Mouse (Mus musculus): Measurements from ENCODE around the gene Sirt6. TPM values are rescaled to one million over a fixed set of nuclear protein-coding genes. Genes with fewer than 3 reads are reported as not detected.
"Not testable (repeated sequence)": the region's sequence is repeated elsewhere in the genome, so short reads cannot be mapped to it uniquely, and the experiment has no call there.

Sirt6 gene
- polyA plus RNA-seq (2016; fragmentation: Nextera tagmentation; extraction: Ambion mirVana) = 53.3 and 58.5 TPM in 2 replicates

- Histone ChIP-seq H3K4me3 (peak within 1 kb of the TSS; percentile 80), H3K36me3 (peaks cover 42% of the 10 kb centered on the region), H3K27ac (peak within 1 kb of the TSS; percentile 94), H3K4me1 (peaks cover 28% of the 10 kb centered on the region), H3K27me3 (ENCODE audit: low read depth, poor library complexity, severe bottlenecking) (no peaks in the 10 kb centered on the region), H3K9me3 (replicated peaks) (no peaks in the 10 kb centered on the region)
- WGBS = 5% methylated on average over 40 of the region's 40 CpGs
- peak; percentile 97 for DNase-seq (ENCODE audit: low spot score)
Measured at GRCm38 (mm10) chr10:81626994-81627835, at the start of gene Sirt6. Gene Sirt6 (minus strand): TSS chr10:81627797.

- no peaks in the 10 kb centered on the region for H3K27me3 ChIP-seq (ENCODE audit: low read depth, poor library complexity, severe bottlenecking)
- peaks cover 10% of the 10 kb centered on the region for H3K9me3 ChIP-seq (replicated peaks)
- H3K4me1 ChIP-seq = no peaks in the 10 kb centered on the region
- peaks cover 64% of the 10 kb centered on the region for H3K36me3 ChIP-seq
- WGBS = 100% methylated on average over 2 of the region's 2 CpGs
- no peak overlapping the region for H3K27ac ChIP-seq
- no peak overlapping the region for H3K4me3 ChIP-seq
- DNase-seq (ENCODE audit: low spot score) = no peak
Measured at GRCm38 (mm10) chr10:81656174-81656573, 28.6 kb upstream of the Sirt6 start.

- H3K9me3 ChIP-seq (replicated peaks) = peaks cover 10% of the 10 kb centered on the region
- DNase-seq (ENCODE audit: low spot score) = no peak
- H3K4me3 ChIP-seq = no peak overlapping the region
- peaks cover 72% of the 10 kb centered on the region for H3K36me3 ChIP-seq
- no peak overlapping the region for H3K27ac ChIP-seq
- H3K4me1 ChIP-seq = no peaks in the 10 kb centered on the region
- WGBS = 94% methylated on average over 10 of the region's 10 CpGs
- no peaks in the 10 kb centered on the region for H3K27me3 ChIP-seq (ENCODE audit: low read depth, poor library complexity, severe bottlenecking)
Measured at GRCm38 (mm10) chr10:81655178-81655577, 27.6 kb upstream of the Sirt6 start.

DNA sequence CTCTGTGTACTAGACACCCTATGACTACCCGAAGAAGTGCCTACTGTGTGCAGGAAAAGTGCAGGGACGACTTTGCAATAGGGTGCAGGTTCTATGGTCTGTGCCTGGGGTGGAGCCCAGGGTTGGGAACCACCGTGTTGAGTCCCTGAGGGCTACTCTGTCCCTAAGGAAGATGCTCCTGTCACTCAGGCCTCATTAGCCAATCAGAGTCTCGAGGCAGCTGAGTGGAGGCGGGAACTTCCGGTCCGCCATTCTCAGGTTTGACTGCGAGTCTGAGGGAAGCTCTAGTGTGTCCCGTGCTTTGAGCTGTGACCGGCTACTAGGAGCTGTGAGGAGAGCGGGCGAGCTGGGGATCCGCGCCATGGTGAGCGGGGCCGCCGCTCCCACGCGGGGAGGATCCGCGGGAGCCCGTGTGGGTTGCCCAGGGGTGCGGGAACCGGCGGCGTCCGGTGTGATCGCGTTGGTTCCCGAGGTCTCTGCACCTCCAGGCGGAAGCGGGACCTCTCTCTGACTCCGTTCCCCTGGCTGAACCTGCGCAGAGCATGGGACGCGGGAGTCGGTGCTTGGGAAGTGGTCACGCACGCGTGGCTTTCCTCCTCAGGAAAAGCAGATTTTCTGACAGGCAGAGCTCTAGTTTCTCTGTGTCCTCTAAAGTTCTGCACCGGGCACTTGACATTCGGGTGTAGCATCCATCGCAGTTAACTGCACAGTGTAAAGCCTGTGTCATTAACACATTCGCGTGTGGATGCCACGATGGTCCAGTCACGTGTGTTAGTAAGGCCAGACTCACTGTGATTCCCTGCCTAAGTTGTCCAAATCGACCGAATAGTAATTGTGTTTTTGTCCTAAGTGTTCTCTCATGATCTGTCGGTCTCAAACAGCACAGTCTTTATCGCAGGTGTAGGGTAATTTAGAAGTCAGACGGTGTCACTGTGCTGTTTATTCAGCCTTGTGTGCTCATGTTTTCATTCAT, 21.5 kb upstream of the Sirt6 start, which contains the start of gene Gm10778:
TSS of gene Gm10778 (plus strand) at position 257 of the 973 bp plus-strand sequence.
- Histone ChIP-seq H3K36me3 (peaks cover 32% of the 10 kb centered on the region), H3K4me3 (peak within 1 kb of the TSS; percentile 62), H3K27ac (peak within 1 kb of the TSS; percentile 86), H3K4me1 (peaks cover 11% of the 10 kb centered on the region)
- DNase-seq (ENCODE audit: low spot score) = peak; percentile 92
- not testable (repeated sequence) for H3K27me3 ChIP-seq (ENCODE audit: low read depth, poor library complexity, severe bottlenecking); H3K9me3 ChIP-seq (replicated peaks)
- 5% methylated on average over 30 of the region's 52 CpGs for WGBS

DNA sequence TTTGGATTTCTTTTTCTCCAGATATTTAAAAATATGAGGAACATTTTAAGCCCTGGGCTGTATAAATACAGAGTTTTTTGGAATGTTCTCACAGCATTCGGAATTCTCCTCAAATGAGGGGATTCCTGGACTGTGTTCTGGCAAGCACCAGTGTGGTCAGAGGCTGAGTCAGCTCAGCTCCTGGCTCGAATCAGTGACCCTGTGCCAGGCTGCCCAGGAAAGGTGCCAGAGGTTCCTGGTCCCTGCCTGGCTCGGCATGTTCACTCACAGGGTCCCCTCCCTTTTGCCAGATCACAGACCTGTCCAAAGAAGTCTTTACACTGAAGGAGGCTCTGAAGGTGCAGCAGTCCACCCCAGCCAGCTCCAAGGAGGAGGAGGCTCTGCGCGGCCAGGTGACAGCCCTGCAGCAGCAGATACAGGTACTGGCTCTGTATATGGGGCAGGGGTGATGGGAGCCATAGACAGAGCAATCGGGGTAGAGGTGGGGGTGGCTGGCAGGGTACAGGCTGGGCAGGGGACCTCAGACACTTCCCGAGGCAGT, 18.5 kb upstream of the Sirt6 start:
- WGBS = 77% methylated on average over 7 of the region's 7 CpGs
- peaks cover 10% of the 10 kb centered on the region for H3K36me3 ChIP-seq
- H3K4me1 ChIP-seq = peaks cover 32% of the 10 kb centered on the region
- no peaks in the 10 kb centered on the region for H3K27me3 ChIP-seq (ENCODE audit: low read depth, poor library complexity, severe bottlenecking)
- no peak for DNase-seq (ENCODE audit: low spot score)
- H3K4me3 ChIP-seq = no peak overlapping the region
- H3K9me3 ChIP-seq (replicated peaks) = no peaks in the 10 kb centered on the region
- no peak overlapping the region for H3K27ac ChIP-seq

DNA sequence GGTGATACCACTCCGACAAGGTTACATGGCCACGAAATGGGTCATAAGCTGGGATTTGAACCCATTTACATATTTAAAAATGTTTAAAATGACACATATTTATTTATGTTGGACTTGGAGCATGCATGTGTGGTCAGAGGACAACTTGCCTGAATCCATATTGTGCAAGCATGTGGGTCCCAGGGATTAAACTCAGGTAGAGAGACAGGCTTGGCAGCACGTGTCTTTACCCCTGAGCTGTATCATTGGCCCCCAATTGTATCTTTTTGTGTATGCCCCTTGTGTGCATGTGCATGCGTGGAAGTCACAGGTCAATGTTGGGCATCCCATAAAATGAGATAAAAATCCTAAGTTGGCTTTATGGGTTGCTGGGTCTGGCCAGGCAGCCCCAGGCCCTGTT, 17.8 kb upstream of the Sirt6 start:
- Histone ChIP-seq H3K36me3 (peaks cover 3% of the 10 kb centered on the region; the same call in 1 of the 2 replicates), H3K27ac (no peak overlapping the region), H3K9me3 (replicated peaks) (no peaks in the 10 kb centered on the region), H3K4me3 (no peak overlapping the region), H3K27me3 (ENCODE audit: low read depth, poor library complexity, severe bottlenecking) (no peaks in the 10 kb centered on the region), H3K4me1 (peaks cover 35% of the 10 kb centered on the region)
- DNase-seq (ENCODE audit: low spot score) = no peak
- WGBS = 91% methylated on average over 4 of the region's 4 CpGs

- peaks cover 35% of the 10 kb centered on the region for H3K4me1 ChIP-seq
- no peaks in the 10 kb centered on the region for H3K9me3 ChIP-seq (replicated peaks)
- DNase-seq (ENCODE audit: low spot score) = no peak
- no peaks in the 10 kb centered on the region for H3K27me3 ChIP-seq (ENCODE audit: low read depth, poor library complexity, severe bottlenecking)
- H3K36me3 ChIP-seq = no peaks in the 10 kb centered on the region
- H3K4me3 ChIP-seq = peak overlapping the region; percentile 66; the same call in 1 of the 2 replicates
- WGBS = 91% methylated on average over 18 of the region's 18 CpGs
- no peak overlapping the region for H3K27ac ChIP-seq
Measured at GRCm38 (mm10) chr10:81644716-81645115, 17.1 kb upstream of the Sirt6 start.

GRCm38 (mm10) chr10:81644162-81644561, 16.6 kb upstream of the Sirt6 start:
- no peak for DNase-seq (ENCODE audit: low spot score)
- peak overlapping the region; percentile 66 for H3K4me3 ChIP-seq
- peak overlapping the region; percentile 94 for H3K27ac ChIP-seq
- peaks cover 33% of the 10 kb centered on the region for H3K4me1 ChIP-seq
- H3K27me3 ChIP-seq (ENCODE audit: low read depth, poor library complexity, severe bottlenecking) = no peaks in the 10 kb centered on the region
- no peaks in the 10 kb centered on the region for H3K9me3 ChIP-seq (replicated peaks)
- WGBS = 72% methylated on average over 2 of the region's 2 CpGs
- no peaks in the 10 kb centered on the region for H3K36me3 ChIP-seq

- peak; percentile 97 for DNase-seq (ENCODE audit: low spot score)
- Histone ChIP-seq H3K9me3 (replicated peaks) (no peaks in the 10 kb centered on the region), H3K27me3 (ENCODE audit: low read depth, poor library complexity, severe bottlenecking) (no peaks in the 10 kb centered on the region), H3K27ac (peak overlapping the region; percentile 94), H3K36me3 (no peaks in the 10 kb centered on the region), H3K4me1 (peaks cover 33% of the 10 kb centered on the region), H3K4me3 (peak overlapping the region; percentile 66)
- under 1% methylated on average over 75 of the region's 75 CpGs for WGBS
Measured at GRCm38 (mm10) chr10:81643449-81644055, 16.0 kb upstream of the Sirt6 start.

- H3K4me3 ChIP-seq = peak overlapping the region; percentile 66
- no peaks in the 10 kb centered on the region for H3K36me3 ChIP-seq
- no peaks in the 10 kb centered on the region for H3K27me3 ChIP-seq (ENCODE audit: low read depth, poor library complexity, severe bottlenecking)
- H3K27ac ChIP-seq = peak overlapping the region; percentile 94
- H3K4me1 ChIP-seq = peaks cover 33% of the 10 kb centered on the region
- 23% methylated on average over 24 of the region's 24 CpGs for WGBS
- DNase-seq (ENCODE audit: low spot score) = no peak
- no peaks in the 10 kb centered on the region for H3K9me3 ChIP-seq (replicated peaks)
Measured at GRCm38 (mm10) chr10:81642648-81643448, 15.3 kb upstream of the Sirt6 start.

DNA sequence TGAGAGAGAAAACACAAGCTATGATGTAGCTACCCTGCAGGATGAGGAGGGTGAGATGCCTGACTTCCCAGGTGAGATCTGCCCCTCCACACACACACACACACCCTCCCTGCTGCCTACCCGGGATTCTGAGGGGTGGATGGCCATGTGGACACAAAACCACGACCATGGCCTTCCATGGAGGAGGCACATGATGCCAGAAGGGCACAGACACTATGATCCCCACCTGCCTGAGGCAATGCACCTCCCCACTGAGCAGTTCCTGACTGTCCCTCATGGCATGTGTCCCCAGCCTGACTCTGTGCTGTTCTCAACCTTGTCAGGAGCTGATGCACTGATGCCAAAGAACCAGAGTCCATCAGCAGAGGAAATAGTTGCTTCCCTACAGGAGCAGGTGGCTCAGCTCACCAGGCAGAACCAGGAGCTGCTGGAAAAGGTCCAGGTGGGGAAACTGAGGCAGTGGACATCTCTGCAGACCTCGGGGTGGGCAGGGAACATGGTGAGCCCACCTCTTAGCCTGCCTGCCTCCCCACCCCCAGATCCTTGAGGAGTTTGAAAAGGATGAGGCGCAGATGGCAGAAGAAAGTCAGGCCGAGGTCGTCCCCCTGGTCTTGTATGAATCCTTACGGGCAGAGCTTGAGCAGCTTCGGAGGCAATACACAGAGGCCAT, 14.5 kb upstream of the Sirt6 start:
- DNase-seq (ENCODE audit: low spot score) = no peak
- 80% methylated on average over 8 of the region's 8 CpGs for WGBS
- Histone ChIP-seq H3K9me3 (replicated peaks) (no peaks in the 10 kb centered on the region), H3K36me3 (no peaks in the 10 kb centered on the region), H3K4me3 (peak overlapping the region; percentile 66), H3K4me1 (peaks cover 33% of the 10 kb centered on the region), H3K27me3 (ENCODE audit: low read depth, poor library complexity, severe bottlenecking) (no peaks in the 10 kb centered on the region), H3K27ac (peak overlapping the region; percentile 3; the same call in 1 of the 2 replicates)
